Mouse (Mus musculus) left cerebral cortex, postnatal 25 days (tissue): ENCODE results near the gene Trpm2. TPM values are rescaled to one million over a fixed set of nuclear protein-coding genes. Genes with fewer than 3 reads are reported as not detected.
"Not testable (repeated sequence)": the region's sequence is repeated elsewhere in the genome, so short reads cannot be mapped to it uniquely, and the experiment has no call there.

Source experiments
- DNase-seq, 2 experiments: peaks; one replicate each; pipeline ENCODE4 v3.0.0; 2022; ENCODE audit warnings: low spot score in 2 of 2, mixed read lengths in 1 of 2
- intact Hi-C: fragments of 180-260 bp; cut with DNase I; formaldehyde crosslinking; loops from one replicate; pipeline ENCODE4 v1.15.1; 2025
- total RNA-seq, 2 experiments: library from RNA; stranded (reverse); gene quantifications; 2 replicates each; pipeline ENCODE4 v1.2.3; 2021

Gene Trpm2
- total RNA-seq, 2 experiments from 2014 or later, result 32.3 to 44.9 TPM

GRCm38 (mm10) chr10:77985775-77986174, 15.4 kb upstream of the Trpm2 start:
- intact Hi-C loops, result no loop called here
- DNase-seq, result no peak

- intact Hi-C loops, result no loop called here
Measured at GRCm38 (mm10) chr10:77984660-77985059, 14.3 kb upstream of the Trpm2 start.

GRCm38 (mm10) chr10:77978351-77979350, 8.3 kb upstream of the Trpm2 start, which contains the start of gene 1810043G02Rik:
Gene 1810043G02Rik (plus strand): TSS chr10:77978524.
- peak; percentile 99 for DNase-seq
- intact Hi-C loops, result loop anchor here (2.0 to 5.0 kb wide), 2 partner anchors 30 to 341 kb away; no protein-coding TSS in a partner anchor

More at GRCm38 (mm10) chr10:77984660-77985059, 14.3 kb upstream of the Trpm2 start:
- DNase-seq, result peak; percentile 78 to 86

GRCm38 (mm10) chr10:77976458-77977150, 6.2 kb upstream of the Trpm2 start:
- DNase-seq, result no peak
- intact Hi-C loops, result loop anchor here (5.0 kb wide), 1 partner anchor 339 kb away; no protein-coding TSS in a partner anchor

GRCm38 (mm10) chr10:77975653-77976052, 5.3 kb upstream of the Trpm2 start:
- intact Hi-C loops, result loop anchor here (5.0 kb wide), 1 partner anchor 338 kb away; no protein-coding TSS in a partner anchor
- no peak for DNase-seq

GRCm38 (mm10) chr10:77974811-77975210, 4.4 kb upstream of the Trpm2 start:
- intact Hi-C loops, result loop anchor here (5.0 kb wide), 1 partner anchor 338 kb away; no protein-coding TSS in a partner anchor
- no peak for DNase-seq

- intact Hi-C loops, result no loop called here
Measured at GRCm38 (mm10) chr10:77974323-77974722, 4.0 kb upstream of the Trpm2 start.

GRCm38 (mm10) chr10:77971709-77972553, 1.6 kb upstream of the Trpm2 start:
- intact Hi-C loops, result no loop called here
- DNase-seq, result peak in 1 of 2 experiments; percentile 57

More at GRCm38 (mm10) chr10:77974323-77974722, 4.0 kb upstream of the Trpm2 start:
- no peak for DNase-seq

GRCm38 (mm10) chr10:77971191-77971590, 828 bp upstream of the Trpm2 start:
- DNase-seq, result no peak
- intact Hi-C loops, result no loop called here

- intact Hi-C loops, result no loop called here
- DNase-seq, result no peak
Measured at GRCm38 (mm10) chr10:77969973-77970325, 414 bp downstream of the Trpm2 start.

GRCm38 (mm10) chr10:77969274-77969972, 940 bp downstream of the Trpm2 start:
- DNase-seq, result peak; percentile 69 to 82
- intact Hi-C loops, result no loop called here

GRCm38 (mm10) chr10:77963971-77964370, 6.4 kb downstream of the Trpm2 start:
- no peak for DNase-seq

GRCm38 (mm10) chr10:77962725-77963124, 7.6 kb downstream of the Trpm2 start:
- intact Hi-C loops, result no loop called here
- DNase-seq, result no peak

More at GRCm38 (mm10) chr10:77963971-77964370, 6.4 kb downstream of the Trpm2 start:
- intact Hi-C loops, result no loop called here

GRCm38 (mm10) chr10:77950468-77950867, 19.9 kb downstream of the Trpm2 start:
- DNase-seq, intact Hi-C loops: not testable (repeated sequence)

- intact Hi-C loops, result loop anchor here (5.0 kb wide), 1 partner anchor 212 kb away; the partner anchor contains the start of gene Gm10100
- DNase-seq, result peak in 1 of 2 experiments; percentile 42
Measured at GRCm38 (mm10) chr10:77939685-77940084, 30.7 kb downstream of the Trpm2 start.

- intact Hi-C loops, result no loop called here
- DNase-seq, result peak in 1 of 2 experiments; percentile 42
Measured at GRCm38 (mm10) chr10:77927375-77927774, 43.0 kb downstream of the Trpm2 start.

- DNase-seq, result peak; percentile 36 to 52
- intact Hi-C loops, result no loop called here
Measured at GRCm38 (mm10) chr10:77926140-77926539, 44.2 kb downstream of the Trpm2 start.

GRCm38 (mm10) chr10:77922681-77923080, 47.7 kb downstream of the Trpm2 start:
- intact Hi-C loops, result no loop called here
- peak; percentile 28 to 44 for DNase-seq
